Mouse (Mus musculus): ENCODE measurements at regions not wholly inside any gene's neighbourhood (a gene's known extent, or its start where the extent isn't known, plus 50 kb on each side); places are given as distances from the start of the nearest gene placed in this dataset.
"Not testable (repeated sequence)": the region's sequence is repeated elsewhere in the genome, so short reads cannot be mapped to it uniquely, and the experiment has no call there.

- DNase-seq (ENCODE audit: low spot score in 2 of 2) = no peak
These were observed 134.1 kb downstream of the Snx18 start for GRCm38 (mm10) chr13:113484159-113484762.

GRCm38 (mm10) chr13:113482911-113483310, 135.5 kb downstream of the Snx18 start:
- DNase-seq (ENCODE audit: low spot score in 2 of 2) = peak; percentile 18 to 34

- DNase-seq (ENCODE audit: low spot score in 2 of 2) = no peak
These were observed 140.4 kb downstream of the Snx18 start for GRCm38 (mm10) chr13:113477901-113478510.

- DNase-seq (ENCODE audit: low spot score in 2 of 2) = no peak
These were observed 147.4 kb downstream of the Snx18 start for GRCm38 (mm10) chr13:113470822-113471557.

- DNase-seq (ENCODE audit: low spot score in 2 of 2) = peak; percentile 11 to 22
These were observed 153.9 kb downstream of the Snx18 start for GRCm38 (mm10) chr13:113464190-113465064.

GRCm38 (mm10) chr13:113463420-113463819, 154.9 kb downstream of the Snx18 start:
- no peak for DNase-seq (ENCODE audit: low spot score in 2 of 2)

- DNase-seq (ENCODE audit: low spot score in 2 of 2) = no peak
These were observed 161.7 kb downstream of the BC067074 start for GRCm38 (mm10) chr13:113454490-113455295.

- DNase-seq (ENCODE audit: low spot score in 2 of 2) = no peak
These were observed 155.4 kb downstream of the BC067074 start for GRCm38 (mm10) chr13:113448378-113448777.

- no peak for DNase-seq (ENCODE audit: low spot score in 2 of 2)
These were observed 153.3 kb downstream of the BC067074 start for GRCm38 (mm10) chr13:113446226-113446625.

GRCm38 (mm10) chr13:113444481-113444880, 151.5 kb downstream of the BC067074 start:
- not testable (repeated sequence) for DNase-seq (ENCODE audit: low spot score in 2 of 2)

- DNase-seq (ENCODE audit: low spot score in 2 of 2) = no peak
These were observed 150.1 kb downstream of the BC067074 start for GRCm38 (mm10) chr13:113443078-113443477.

- DNase-seq (ENCODE audit: low spot score in 2 of 2) = no peak
These were observed 149.2 kb downstream of the BC067074 start for GRCm38 (mm10) chr13:113442169-113442568.

- DNase-seq (ENCODE audit: low spot score in 2 of 2) = no peak
These were observed 147.2 kb downstream of the BC067074 start for GRCm38 (mm10) chr13:113440137-113440536.

- DNase-seq (ENCODE audit: low spot score in 2 of 2) = no peak
These were observed 146.6 kb downstream of the BC067074 start for GRCm38 (mm10) chr13:113439516-113439915.

- DNase-seq (ENCODE audit: low spot score in 2 of 2) = no peak
These were observed 145.9 kb downstream of the BC067074 start for GRCm38 (mm10) chr13:113438872-113439271.

GRCm38 (mm10) chr13:113436288-113436687, 143.3 kb downstream of the BC067074 start:
- DNase-seq (ENCODE audit: low spot score in 2 of 2) = no peak

- no peak for DNase-seq (ENCODE audit: low spot score in 2 of 2)
These were observed 142.2 kb downstream of the BC067074 start for GRCm38 (mm10) chr13:113435117-113435516.

- DNase-seq (ENCODE audit: low spot score in 2 of 2) = no peak
These were observed 140.5 kb downstream of the BC067074 start for GRCm38 (mm10) chr13:113433456-113433855.

GRCm38 (mm10) chr13:113429615-113430014, 136.7 kb downstream of the BC067074 start:
- no peak for DNase-seq (ENCODE audit: low spot score in 2 of 2)

Measured in right cerebral cortex, postnatal 36 days (tissue).